Mouse (Mus musculus) heart, postnatal 0 days (tissue): ENCODE results near the gene Mthfr. TPM values are rescaled to one million over a fixed set of nuclear protein-coding genes. Genes with fewer than 3 reads are reported as not detected.

Source experiments
- ATAC-seq: fragments of 200-750 bp; cut with Nextera tagmentation; 2 replicates; pipeline ENCODE4 v1.8.0; 2017; ENCODE audit warnings: low read depth, moderate number of reproducible peaks, moderate library complexity; ENCODE audit not compliant: insufficient read depth
- DNase-seq: peaks from one replicate; pipeline ENCODE4 v3.0.0-alpha.2; 2016; ENCODE audit warnings: low spot score
- H3K27ac ChIP-seq: fragments of 300-500 bp; sonication (generic); 2 replicates; pipeline ENCODE4 v1.5.1; 2014; ENCODE audit warnings: low read depth, mild to moderate bottlenecking
- H3K27me3 ChIP-seq: fragments of 300-500 bp; sonication (generic); 2 replicates; pipeline ENCODE4 v1.6.1; 2014; ENCODE audit warnings: low read length, mixed read lengths; ENCODE audit not compliant: control insufficient read depth, insufficient read depth
- H3K36me3 ChIP-seq: fragments of 300-500 bp; sonication (generic); replicated peaks from 2 replicates; pipeline ENCODE4 v1.6.1; 2014; ENCODE audit warnings: low read length, mixed read lengths; ENCODE audit not compliant: control insufficient read depth, insufficient read depth
- H3K4me1 ChIP-seq: fragments of 300-500 bp; sonication (generic); 2 replicates; pipeline ENCODE4 v1.6.1; 2014; ENCODE audit warnings: antibody characterized with exemption; ENCODE audit not compliant: control insufficient read depth, insufficient read depth
- H3K4me2 ChIP-seq: fragments of 300-500 bp; sonication (generic); 2 replicates; pipeline ENCODE4 v1.6.1; 2014; ENCODE audit warnings: low read depth, mild to moderate bottlenecking, low read length, moderate library complexity
- H3K4me3 ChIP-seq: fragments of 300-500 bp; sonication (generic); 2 replicates; pipeline ENCODE4 v1.5.1; 2014; ENCODE audit warnings: low read depth, low read length
- H3K9ac ChIP-seq: fragments of 300-500 bp; sonication (generic); replicated peaks from 2 replicates; pipeline ENCODE4 v1.6.1; 2014; ENCODE audit warnings: low read depth, low read length, mixed read lengths
- H3K9me3 ChIP-seq: fragments of 300-500 bp; sonication (generic); replicated peaks from 2 replicates; pipeline ENCODE4 v1.6.1; 2016; ENCODE audit warnings: low read length; ENCODE audit not compliant: control insufficient read depth
- CTCF ChIP-seq: IDR thresholded peaks from 2 replicates; pipeline ENCODE4 v1.5.1; 2016; ENCODE audit warnings: antibody characterized with exemption, control low read depth, low read depth
- EP300 ChIP-seq: IDR thresholded peaks from 2 replicates; pipeline ENCODE4 v1.6.1; 2016; ENCODE audit warnings: antibody characterized with exemption, low read depth
- WGBS: fragments of 180-500 bp; shearing (Covaris S2); extraction: QIAGEN DNeasy Blood & Tissue Kit; methylation state at CpG from one replicate; pipeline ENCODE4 v1.1.7; 2014; 5-methylcytosine and 5-hydroxymethylcytosine counted together
- polyA plus RNA-seq: library from polyadenylated mRNA; unstranded; fragments of >200 nt; fragmentation: Nextera tagmentation; extraction: Ambion mirVana; gene quantifications from 2 replicates; pipeline ENCODE4 v1.2.1, GENCODE M21; 2015
- total RNA-seq: library from RNA; depleted of rRNA; stranded (reverse); fragments of >200 nt; gene quantifications from 2 replicates; pipeline ENCODE4 v1.2.3, GENCODE M21; 2014; ENCODE audit warnings: low replicate concordance

Mthfr gene
- total and polyA plus RNA-seq, 2 experiments from 2014 or later, result 6.3 to 37.6 TPM

- DNase-seq (peak; percentile 59), ATAC-seq (0 out of 2 replicates have a peak, but pooled peaks have one; percentile 30)
- Histone ChIP-seq H3K27ac (no peak overlapping the region), H3K36me3 (peaks cover 30% of the 10 kb centered on the region), H3K4me3 (no peak overlapping the region), H3K9ac (no peak overlapping the region), H3K4me1 (peaks cover 23% of the 10 kb centered on the region; the same call in 1 of the 2 replicates), H3K9me3 (no peaks in the 10 kb centered on the region), H3K4me2 (no peak overlapping the region), H3K27me3 (no peaks in the 10 kb centered on the region)
- TF ChIP-seq CTCF (peak; percentile 62), EP300 (no peak)
- 39% methylated on average over 13 of the region's 13 CpGs for WGBS
Measured at GRCm38 (mm10) chr4:148060120-148061085, 21.5 kb downstream of the Mthfr start.

DNA sequence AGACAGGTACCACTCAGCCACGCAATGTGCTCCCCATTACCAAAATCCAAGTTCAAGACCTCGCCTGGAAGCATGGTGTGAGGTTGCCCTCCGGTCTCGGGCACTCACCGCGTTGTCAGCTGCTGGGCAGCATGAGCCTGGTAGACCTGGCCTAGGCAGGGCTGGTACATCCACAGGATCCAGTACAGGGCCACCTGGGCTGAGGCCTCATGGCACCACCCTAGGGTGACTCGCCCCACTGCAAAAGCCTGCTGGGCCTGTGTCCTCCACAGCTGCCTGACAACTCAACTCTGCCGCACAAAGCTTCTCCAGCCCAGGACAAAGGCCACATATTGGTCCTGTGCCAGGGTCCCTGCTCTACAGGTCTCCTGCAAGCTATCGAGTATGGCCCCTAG is 22.2 kb downstream of the Mthfr start:
- no peak for DNase-seq
- 83% methylated on average over 9 of the region's 9 CpGs for WGBS
- Histone ChIP-seq H3K9me3 (no peaks in the 10 kb centered on the region), H3K27me3 (no peaks in the 10 kb centered on the region), H3K4me1 (peaks cover 25% of the 10 kb centered on the region), H3K4me3 (no peak overlapping the region), H3K4me2 (no peak overlapping the region), H3K9ac (no peak overlapping the region), H3K27ac (no peak overlapping the region), H3K36me3 (peaks cover 23% of the 10 kb centered on the region)
- no peak for TF ChIP-seq EP300
- no peak for TF ChIP-seq CTCF
- no peak for ATAC-seq

GRCm38 (mm10) chr4:148065702-148066400 is 27.0 kb downstream of the Mthfr start:
- Histone ChIP-seq H3K4me3 (no peak overlapping the region), H3K27ac (no peak overlapping the region), H3K9ac (no peak overlapping the region), H3K4me2 (no peak overlapping the region), H3K9me3 (no peaks in the 10 kb centered on the region), H3K27me3 (no peaks in the 10 kb centered on the region), H3K36me3 (no peaks in the 10 kb centered on the region), H3K4me1 (peaks cover 11% of the 10 kb centered on the region)
- DNase-seq (no peak), ATAC-seq (peak; percentile 39)
- TF ChIP-seq CTCF (no peak), EP300 (no peak)
- 55% methylated on average over 6 of the region's 6 CpGs for WGBS

DNA sequence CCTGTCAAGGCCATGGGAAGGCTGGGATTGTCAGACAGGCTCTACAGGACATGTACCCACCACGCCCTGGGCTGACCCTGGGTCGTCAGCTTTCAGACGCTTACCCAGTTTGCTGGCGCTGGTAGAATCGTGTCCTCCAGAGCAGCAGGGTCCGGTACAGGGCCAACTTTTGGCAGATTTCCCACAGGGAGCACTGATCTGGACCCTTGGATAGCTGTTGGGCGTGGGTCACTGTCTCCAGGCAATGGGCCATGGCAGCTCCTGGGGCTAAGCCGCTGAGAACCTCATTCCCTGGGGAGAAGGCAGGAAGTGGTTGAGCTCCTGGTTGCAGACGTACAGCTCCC is 27.5 kb downstream of the Mthfr start:
- no peak overlapping the region for H3K9ac ChIP-seq
- H3K36me3 ChIP-seq, result no peaks in the 10 kb centered on the region
- TF ChIP-seq EP300 (no peak), CTCF (no peak)
- no peak overlapping the region for H3K4me3 ChIP-seq
- ATAC-seq (peak; percentile 42), DNase-seq (peak; percentile 61)
- H3K4me1 ChIP-seq, result peaks cover 14% of the 10 kb centered on the region
- H3K9me3 ChIP-seq, result no peaks in the 10 kb centered on the region
- no peak overlapping the region for H3K27ac ChIP-seq
- no peaks in the 10 kb centered on the region for H3K27me3 ChIP-seq
- H3K4me2 ChIP-seq, result no peak overlapping the region
- 41% methylated on average over 9 of the region's 9 CpGs for WGBS

DNA sequence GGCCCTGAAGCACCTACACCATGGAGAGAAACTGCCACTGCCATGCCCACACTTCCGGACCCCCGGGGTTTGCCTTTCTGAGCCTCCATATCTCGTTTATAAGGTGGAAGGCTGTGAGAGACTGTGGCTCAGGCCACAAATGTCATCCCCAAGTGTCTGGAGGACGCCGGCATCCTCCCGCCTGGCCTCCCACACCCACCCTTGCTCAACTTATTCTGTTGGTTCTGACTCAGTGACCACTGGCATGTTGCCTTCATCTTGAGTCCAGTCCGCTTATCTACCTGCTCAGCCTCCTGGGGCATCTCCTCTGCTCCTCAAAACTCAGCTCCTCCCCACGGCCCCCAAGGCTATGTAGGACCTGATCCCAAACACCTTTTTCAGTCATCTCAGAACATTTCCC is 28.5 kb downstream of the Mthfr start:
- Histone ChIP-seq H3K4me1 (peaks cover 18% of the 10 kb centered on the region), H3K27me3 (no peaks in the 10 kb centered on the region), H3K27ac (no peak overlapping the region), H3K9ac (no peak overlapping the region), H3K4me3 (no peak overlapping the region), H3K9me3 (no peaks in the 10 kb centered on the region), H3K4me2 (no peak overlapping the region), H3K36me3 (no peaks in the 10 kb centered on the region)
- DNase-seq (no peak), ATAC-seq (no peak)
- WGBS, result 89% methylated on average over 8 of the region's 8 CpGs
- TF ChIP-seq EP300 (no peak), CTCF (no peak)
